Mouse (Mus musculus) megakaryocyte, embryonic 14.5 days (primary cell): ENCODE data around the gene Dcaf17.

Experiments used
- FLI1 ChIP-seq: IDR thresholded peaks from 2 replicates; pipeline ENCODE4 v1.6.1; 2012; ENCODE audit warnings: low read length, inconsistent platforms, mixed read lengths
- GATA1 ChIP-seq: IDR thresholded peaks from 3 replicates; pipeline ENCODE4 v1.6.1; 2012; ENCODE audit warnings: mixed read lengths, low read length, inconsistent platforms, borderline replicate concordance

DNA sequence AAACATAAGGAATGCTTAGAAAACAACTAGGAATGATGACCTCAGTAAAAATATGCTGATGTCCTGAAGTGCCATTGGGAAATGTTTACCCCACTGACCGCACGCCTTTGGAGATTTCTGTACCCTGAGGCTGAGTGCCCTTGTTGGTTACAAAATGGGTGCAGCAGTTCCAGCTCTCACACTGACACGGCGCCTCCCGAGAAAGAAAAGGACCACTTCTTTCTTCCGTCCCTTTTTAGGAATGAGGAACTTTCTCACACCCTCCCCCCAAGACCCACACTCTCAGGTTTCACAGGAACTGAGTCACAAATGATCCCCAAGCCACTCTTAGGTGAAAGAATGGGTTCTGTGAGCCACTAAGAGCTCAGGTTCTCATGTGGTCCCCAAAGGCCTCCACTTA lies 17.7 kb upstream of the Dcaf17 start:
- TF ChIP-seq GATA1, result no peak
- TF ChIP-seq FLI1, result no peak
